Mouse (Mus musculus) embryo, embryonic 11.5 days (tissue): ENCODE results near the gene Cga.
A peak's percentile ranks its signal among the peaks of the same experiment; 100 is the strongest.
"Not testable (repeated sequence)": the region's sequence is repeated elsewhere in the genome, so short reads cannot be mapped to it uniquely, and the experiment has no call there.

Experiments used
- DNase-seq: peaks from one replicate; pipeline ENCODE4 v3.0.0-alpha.2; 2012; ENCODE audit warnings: low read depth, low spot score

The Cga gene

DNA sequence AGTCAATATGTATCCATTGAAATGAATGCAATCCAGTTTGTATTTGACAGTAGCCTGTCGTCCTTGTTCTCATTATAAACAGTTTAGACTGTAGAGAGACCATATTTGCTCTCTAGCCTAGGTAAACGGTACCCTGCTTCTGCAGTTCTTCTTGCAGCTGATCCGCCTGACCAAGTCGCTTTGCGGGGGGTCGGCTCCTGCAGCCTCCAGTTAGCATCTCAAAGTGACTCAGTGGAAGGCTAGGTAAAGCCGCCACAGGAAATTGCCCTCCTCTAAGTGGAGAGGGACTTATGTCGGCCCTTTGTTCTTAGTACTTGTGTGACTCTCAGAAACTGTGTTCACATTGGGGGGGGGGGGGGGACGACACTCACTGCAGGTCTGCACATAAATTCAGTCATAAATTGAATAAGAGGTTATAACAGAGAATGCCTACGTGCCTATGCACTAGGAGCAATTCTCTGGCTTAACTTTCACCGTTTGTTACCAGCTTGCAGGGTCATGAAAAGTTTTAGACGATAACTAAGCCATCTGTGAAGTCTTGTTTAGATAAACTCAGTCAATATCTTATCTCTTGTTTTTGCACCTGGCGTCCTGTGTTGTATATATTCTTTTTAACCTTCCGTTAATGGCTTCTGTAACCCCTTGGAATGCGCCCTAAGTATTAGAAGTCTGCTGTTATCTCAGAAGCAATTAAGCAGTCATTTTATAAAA lies 4.3 kb upstream of the Cga start:
- DNase-seq, result no peak

DNA sequence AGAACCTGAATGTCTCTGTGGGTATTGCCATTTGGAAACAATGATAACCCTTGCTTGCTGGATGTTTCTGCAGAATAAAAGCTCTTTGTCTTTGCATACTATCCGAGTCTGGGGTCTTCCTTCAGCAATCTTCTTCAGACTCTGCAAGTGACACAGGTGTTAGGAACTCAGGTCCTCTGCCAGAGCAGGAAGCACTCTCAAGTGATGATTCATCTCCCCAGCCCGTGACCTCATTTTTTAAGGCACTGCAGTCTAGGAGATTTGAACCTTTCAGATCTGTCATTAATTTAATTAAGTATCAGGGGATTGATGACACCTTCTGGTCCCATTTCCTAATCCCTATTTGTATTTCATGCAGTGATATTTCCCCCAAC lies 3.8 kb upstream of the Cga start:
- DNase-seq, result no peak

DNA sequence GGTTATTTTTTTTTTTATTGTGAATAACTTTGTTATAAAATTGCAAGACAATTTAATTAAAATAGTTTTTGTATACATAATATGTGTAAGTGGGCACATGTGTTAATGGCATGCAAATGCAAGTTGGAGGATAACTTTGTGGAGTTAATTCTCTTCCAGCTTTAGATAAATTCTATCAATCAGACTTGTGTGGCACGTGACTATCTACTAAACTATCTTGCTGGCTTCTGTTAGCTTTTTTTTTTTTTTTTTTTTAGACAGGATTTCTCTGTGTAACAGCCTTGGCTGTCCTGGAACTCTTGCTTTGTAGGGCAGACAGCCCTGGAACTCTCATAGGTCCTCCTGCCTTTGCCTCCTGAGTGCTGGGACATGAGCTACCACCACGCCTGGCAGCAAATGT lies 4.9 kb downstream of the Cga start:
- DNase-seq, result no peak

DNA sequence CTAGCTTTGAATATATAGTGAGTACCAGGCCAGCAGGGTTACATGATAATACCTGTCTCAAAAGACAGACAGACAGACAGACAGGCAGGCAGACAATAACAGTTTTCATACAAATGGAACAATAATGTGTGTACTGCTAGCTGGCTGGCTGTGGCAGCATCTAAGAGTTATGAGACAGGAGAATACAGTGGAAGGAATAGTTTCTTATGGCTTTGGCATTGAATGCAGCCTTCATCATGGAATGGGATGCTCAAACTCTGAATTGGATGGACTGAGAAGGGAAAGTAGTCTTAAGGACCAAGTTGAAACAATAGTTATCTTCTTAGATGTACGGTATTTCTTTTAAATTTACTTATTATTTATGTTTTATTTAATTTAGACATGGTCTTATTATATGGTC lies 5.7 kb downstream of the Cga start:
- no peak for DNase-seq

DNA sequence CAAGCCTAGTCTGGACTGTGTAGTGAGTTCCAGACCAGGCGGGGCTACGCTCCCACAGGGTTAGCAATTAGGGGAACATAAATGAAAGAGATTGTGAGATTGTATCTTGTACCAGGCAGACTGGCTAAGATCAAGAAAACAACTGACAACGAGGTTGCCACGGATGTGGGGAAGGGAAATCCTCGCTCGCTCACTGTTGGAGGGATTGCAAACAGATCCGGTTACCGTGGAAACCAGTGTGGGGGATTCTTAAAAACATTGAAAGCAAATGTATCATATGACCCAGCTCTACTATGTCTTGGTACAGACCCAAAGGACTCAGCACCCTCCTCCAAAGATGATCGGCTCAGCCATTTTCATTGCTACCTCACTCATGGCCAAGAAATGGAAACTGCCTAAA lies 6.6 kb downstream of the Cga start:
- DNase-seq, result no peak

DNA sequence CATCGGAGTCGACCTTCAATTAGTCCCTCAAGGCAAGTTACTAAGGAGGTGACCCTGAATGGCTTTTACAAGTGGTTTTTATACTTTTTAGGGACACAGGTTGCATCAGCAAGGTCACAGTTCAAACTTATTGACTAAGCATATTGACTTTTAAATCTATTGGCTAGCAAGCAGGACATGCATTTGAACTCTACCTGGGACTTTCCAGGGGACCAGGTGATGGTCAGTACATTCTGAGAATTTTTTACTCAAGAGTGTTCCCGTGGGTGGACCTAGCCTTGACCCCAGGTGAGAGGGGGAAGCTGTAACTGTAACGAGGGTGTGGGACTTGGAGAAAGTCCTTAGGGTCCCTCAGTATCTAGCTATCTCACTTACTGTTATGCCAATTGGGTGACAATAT lies 7.6 kb downstream of the Cga start:
- no peak for DNase-seq

DNA sequence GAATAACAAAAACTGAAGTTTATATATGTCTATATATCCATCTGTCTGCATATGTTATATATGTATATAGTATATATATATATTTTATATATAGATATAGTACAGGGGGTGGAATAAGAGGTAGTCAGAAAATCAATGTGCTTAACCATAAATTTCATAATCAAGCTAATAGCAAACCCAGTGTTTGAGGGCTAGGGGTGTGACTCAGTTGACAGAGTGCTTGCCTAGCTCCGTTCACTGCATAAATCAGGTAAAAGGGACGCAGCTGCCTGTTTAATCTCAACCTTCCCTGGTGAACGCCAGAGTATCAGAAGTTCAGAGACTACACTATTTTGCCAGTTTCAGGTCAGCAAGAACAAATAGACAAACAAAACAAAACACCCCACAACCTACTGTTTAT lies 8.0 kb downstream of the Cga start:
- not testable (repeated sequence) for DNase-seq

DNA sequence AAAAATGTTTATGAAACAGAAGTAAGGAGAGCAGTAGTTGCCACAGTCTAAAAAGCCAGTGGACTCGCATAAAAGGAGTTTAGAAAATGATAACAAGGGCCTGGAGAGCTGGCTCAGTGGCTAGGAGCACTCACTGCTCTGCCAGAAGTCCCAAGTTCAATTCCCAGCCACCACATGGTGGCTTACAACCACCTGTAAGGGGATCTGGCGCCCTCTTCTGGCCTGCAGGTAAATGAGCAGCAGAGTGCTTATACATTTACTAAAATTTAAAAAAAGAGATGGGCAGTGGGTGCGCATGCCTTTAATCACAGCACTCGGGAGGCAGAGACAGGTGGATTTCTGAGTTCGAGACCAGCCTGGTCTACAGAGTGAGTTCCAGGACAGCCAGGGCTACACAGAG lies 11.8 kb downstream of the Cga start:
- DNase-seq, result no peak

DNA sequence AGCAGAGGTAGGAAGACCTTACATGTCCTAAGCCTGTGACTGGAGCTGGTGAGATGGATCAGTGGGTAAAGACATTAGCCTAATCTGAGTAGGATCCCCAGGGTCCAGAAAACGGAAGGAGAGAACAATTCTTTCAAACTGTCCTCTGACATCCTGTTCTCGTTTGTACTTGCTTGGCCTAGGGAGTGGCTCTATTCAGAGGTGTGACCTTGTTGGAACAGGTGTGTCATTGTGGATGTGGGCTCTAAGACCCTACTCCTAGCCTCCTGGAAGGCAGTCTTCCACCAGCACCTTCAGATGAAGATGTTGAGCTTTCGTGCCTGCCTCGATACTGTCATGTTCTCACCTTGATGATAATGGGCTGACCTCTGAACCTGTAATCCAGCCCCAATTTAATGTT lies 12.6 kb downstream of the Cga start:
- DNase-seq, result no peak

DNA sequence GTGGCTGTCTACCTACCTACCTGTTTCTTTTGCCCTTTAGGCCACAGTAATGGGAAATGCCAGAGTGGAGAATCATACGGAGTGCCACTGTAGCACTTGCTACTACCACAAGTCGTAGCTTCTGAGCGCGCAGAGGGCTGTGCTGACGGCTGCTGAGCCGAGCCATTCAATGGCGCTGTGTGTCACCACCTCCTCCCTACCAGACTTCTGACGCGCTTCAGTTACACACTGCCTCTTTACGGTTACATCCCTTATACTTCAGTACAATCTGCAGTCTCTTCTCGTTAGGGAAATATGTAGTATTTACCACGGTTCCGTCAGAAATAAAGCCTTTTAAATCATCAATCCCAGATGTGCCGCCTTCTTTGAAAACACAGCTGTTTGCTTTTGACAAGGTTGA lies 13.4 kb downstream of the Cga start:
- DNase-seq, result no peak

DNA sequence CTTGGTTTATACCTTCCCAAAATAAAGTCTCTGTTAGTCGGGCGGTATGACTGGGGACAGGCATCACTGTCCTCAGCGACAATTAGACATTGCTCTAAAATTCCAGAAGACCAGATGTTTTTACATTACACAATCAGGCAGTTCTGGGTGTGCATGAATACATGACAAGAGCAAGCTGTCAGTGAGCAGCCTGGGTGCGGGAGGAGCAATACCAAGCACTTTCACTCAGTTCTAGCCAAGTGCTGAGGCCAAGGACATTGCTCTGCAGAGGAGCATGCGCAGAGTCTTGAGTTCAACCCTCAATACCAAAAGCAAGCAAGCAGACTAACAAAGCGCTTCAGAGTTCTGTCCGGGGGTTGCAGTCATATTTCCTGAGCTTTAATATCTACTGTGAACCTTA lies 14.5 kb downstream of the Cga start:
- no peak for DNase-seq

DNA sequence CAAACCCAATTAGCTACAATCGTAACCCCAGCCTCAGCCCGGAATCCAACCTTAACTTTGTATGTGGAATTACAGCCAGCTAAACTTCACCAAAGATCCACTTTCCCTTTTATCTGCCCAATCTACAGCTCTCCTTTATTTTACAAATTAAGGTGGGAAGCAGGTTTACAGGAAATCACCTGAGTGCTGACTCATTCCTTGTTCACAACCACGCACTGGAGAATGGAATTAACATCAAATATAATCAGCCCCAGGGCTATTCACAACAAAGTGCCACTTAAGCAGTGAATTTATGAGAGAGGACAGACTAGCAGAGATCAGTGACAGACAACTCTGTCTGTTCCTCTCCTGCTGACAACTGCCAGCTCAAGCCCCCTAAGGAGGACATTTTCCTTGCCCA lies 17.8 kb downstream of the Cga start:
- no peak for DNase-seq

DNA sequence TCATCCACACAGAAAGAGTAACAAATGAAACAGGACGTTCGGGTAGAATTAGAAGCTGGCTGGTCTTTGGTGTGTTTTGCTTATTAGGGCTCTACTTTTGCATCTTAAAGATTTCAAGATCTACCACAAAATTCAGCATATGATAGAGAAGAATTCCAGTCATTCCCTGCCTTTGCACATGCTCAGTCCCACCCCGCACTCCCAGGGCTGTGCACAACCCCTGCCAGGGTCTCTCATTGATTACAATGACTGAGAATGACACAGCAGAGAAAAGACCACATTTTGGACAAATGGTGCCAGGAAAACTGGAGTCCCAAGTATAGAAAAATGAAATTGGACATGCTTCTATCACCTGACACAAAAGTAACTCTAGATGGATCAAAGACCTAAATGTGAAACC lies 18.6 kb downstream of the Cga start:
- no peak for DNase-seq

DNA sequence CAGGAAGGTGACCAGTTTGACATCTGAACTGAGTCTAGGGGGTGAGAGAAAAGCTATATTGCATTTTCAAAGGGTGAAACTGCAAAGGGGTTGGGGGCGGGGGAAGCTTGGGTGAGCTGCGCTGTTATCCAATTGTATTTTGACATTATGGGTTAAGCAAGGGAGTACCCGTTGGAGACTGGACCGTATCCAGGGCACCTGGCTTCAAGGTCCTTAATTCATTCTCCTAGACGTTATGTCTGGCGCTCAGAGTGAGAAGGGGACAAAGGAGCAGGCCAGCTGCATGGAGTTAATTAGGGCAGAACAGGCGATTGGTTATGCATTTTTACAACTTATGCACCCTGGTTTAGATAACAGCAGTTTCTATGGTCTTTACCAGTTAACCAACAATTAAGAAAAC lies 23.8 kb downstream of the Cga start:
- DNase-seq, result no peak

DNA sequence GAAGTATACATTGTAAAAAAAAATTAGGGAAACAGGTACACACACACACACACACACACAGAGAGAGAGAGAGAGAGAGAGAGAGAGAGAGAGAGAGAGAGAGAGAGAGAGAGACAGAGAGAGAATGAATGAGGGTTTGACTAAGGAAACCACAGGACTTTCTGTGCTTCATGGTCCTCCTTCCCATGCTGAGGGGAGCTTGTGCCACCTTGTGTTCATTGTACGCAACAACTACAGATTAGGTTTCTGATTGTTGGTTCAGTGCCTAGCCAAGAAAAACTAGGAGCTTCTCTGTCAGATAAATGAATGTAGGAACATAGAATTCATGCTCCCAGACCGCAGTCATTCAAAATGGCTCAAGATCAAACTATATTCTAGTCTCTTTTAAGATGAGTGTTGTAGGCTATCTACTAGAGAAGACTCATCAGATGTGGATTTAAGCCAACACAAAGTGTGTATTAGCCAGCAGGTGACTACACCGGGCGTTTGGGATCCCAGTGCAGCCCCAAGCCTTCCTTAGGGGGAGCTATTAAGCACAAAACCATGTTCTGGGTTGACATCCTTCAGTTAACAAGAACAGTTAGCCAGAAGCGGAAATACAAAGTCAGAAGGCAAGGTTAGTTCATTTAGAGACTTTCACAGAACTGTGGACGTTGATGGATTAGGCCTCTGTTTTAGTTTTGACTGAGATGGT lies 28.7 kb downstream of the Cga start:
- peak; percentile 37 for DNase-seq

DNA sequence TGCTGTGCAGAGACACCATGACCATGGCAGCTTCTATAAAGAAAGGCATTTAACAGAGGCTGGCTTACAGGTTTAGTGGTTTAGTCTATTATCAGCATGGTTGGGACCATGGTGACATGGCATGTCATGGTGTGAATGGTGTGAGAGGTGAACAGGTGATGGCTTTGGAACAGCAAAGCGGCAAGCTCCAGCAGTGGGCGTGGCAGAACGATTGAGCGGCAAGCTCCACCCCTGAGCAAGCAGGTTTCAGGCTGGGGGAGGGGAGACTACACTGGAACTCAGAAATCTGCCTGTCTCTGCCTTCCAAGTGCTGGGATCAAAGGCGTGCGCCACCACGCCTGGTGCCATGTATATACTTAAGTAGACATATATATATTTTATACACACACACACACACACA lies 34.8 kb downstream of the Cga start:
- not testable (repeated sequence) for DNase-seq

DNA sequence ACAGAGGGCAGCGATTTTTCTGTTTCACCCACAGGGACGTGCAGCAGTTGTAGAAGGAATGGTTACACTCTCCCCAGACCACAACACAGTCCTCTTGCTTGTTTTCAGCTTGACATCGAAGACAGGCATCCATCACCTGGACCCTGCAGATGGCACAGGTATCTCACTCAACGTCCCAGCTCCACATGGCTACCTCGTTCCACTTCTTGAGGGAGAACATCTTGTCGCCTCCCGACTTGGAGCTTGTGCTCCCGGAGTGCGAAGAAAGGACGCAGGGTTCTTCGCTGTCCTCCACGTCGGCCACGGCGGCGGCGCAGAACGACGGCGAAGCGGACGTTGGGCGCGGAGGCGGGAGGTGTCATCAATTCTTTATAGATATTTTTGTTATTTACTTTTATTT lies 47.5 kb downstream of the Cga start:
- no peak for DNase-seq

DNA sequence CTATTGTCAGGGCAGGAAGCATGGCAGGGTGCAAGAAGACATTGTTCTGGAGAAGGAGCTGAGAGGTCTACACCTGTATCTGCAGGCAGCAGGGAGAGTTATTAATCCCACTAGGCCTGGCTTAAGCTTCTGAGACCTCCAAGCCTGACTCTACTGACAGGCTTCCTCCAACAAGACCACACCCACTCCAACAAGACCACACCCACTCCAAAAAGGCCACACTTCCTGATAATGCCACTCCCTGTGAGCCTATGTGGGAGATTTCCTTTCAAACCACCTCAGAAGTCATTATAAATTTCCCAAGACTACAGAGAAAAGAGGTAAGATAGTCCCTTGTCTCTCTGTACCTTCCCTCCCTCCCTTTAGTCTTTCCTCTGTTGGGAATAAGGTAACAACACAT lies 53.6 kb downstream of the Cga start:
- no peak for DNase-seq

DNA sequence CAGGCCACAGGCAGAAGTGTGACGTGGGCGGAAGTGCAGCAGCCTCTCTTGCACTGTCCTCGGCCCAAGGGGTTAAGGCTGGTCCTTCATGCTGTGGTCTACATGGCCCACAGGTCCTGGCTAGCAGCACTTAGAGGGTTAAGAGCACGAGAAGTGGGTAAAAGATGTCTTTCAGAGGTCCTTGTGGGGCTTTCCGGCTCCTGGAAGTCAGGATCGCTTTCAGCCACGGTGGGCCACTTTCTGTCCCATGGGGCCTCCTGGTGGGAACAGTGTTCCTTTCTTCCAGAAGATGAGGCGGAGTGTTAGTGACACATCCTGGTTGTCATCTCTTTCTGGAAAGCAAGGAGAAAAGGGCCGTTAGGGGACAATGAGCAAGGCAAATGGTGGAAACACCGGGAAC lies 60.1 kb downstream of the Cga start:
- DNase-seq, result no peak
